Mouse (Mus musculus): ENCODE measurements around the gene Cep170.
A peak's percentile ranks its signal among the peaks of the same experiment; 100 is the strongest.
"Not testable (repeated sequence)": the region's sequence is repeated elsewhere in the genome, so short reads cannot be mapped to it uniquely, and the experiment has no call there.

Gene Cep170

GRCm38 (mm10) chr1:176814036-176814420, at the start of gene Cep170:
Cep170 (minus strand) TSS chr1:176814067.
- DNase-seq (ENCODE audit: extremely low read depth, low read depth, low spot score) = no peak

- peak; percentile 3 for DNase-seq (ENCODE audit: extremely low read depth, low read depth, low spot score)
Measured at GRCm38 (mm10) chr1:176861981-176862644, 48.2 kb upstream of the Cep170 start.

- DNase-seq (ENCODE audit: extremely low read depth, low read depth, low spot score) = no peak
Measured at GRCm38 (mm10) chr1:176852813-176853590, 39.1 kb upstream of the Cep170 start.

GRCm38 (mm10) chr1:176851401-176851800, 37.5 kb upstream of the Cep170 start:
- no peak for DNase-seq (ENCODE audit: extremely low read depth, low read depth, low spot score)

GRCm38 (mm10) chr1:176849377-176849776, 35.5 kb upstream of the Cep170 start:
- no peak for DNase-seq (ENCODE audit: extremely low read depth, low read depth, low spot score)

- DNase-seq (ENCODE audit: extremely low read depth, low read depth, low spot score) = no peak
Measured at GRCm38 (mm10) chr1:176848613-176849290, 34.9 kb upstream of the Cep170 start.

- DNase-seq (ENCODE audit: extremely low read depth, low read depth, low spot score) = no peak
Measured at GRCm38 (mm10) chr1:176847118-176847859, 33.4 kb upstream of the Cep170 start.

- no peak for DNase-seq (ENCODE audit: extremely low read depth, low read depth, low spot score)
Measured at GRCm38 (mm10) chr1:176845082-176845977, 31.5 kb upstream of the Cep170 start.

GRCm38 (mm10) chr1:176836562-176836961, 22.7 kb upstream of the Cep170 start:
- not testable (repeated sequence) for DNase-seq (ENCODE audit: extremely low read depth, low read depth, low spot score)

GRCm38 (mm10) chr1:176835501-176836294, 21.8 kb upstream of the Cep170 start:
- no peak for DNase-seq (ENCODE audit: extremely low read depth, low read depth, low spot score)

GRCm38 (mm10) chr1:176834880-176835279, 21.0 kb upstream of the Cep170 start:
- DNase-seq (ENCODE audit: extremely low read depth, low read depth, low spot score) = no peak

- DNase-seq (ENCODE audit: extremely low read depth, low read depth, low spot score) = no peak
Measured at GRCm38 (mm10) chr1:176833948-176834347, 20.1 kb upstream of the Cep170 start.

GRCm38 (mm10) chr1:176833257-176833656, 19.4 kb upstream of the Cep170 start:
- no peak for DNase-seq (ENCODE audit: extremely low read depth, low read depth, low spot score)

- DNase-seq (ENCODE audit: extremely low read depth, low read depth, low spot score) = no peak
Measured at GRCm38 (mm10) chr1:176832607-176833006, 18.7 kb upstream of the Cep170 start.

- DNase-seq (ENCODE audit: extremely low read depth, low read depth, low spot score) = no peak
Measured at GRCm38 (mm10) chr1:176832071-176832470, 18.2 kb upstream of the Cep170 start.

- DNase-seq (ENCODE audit: extremely low read depth, low read depth, low spot score) = no peak
Measured at GRCm38 (mm10) chr1:176828666-176829065, 14.8 kb upstream of the Cep170 start.

- DNase-seq (ENCODE audit: extremely low read depth, low read depth, low spot score) = no peak
Measured at GRCm38 (mm10) chr1:176827945-176828485, 14.1 kb upstream of the Cep170 start.

- DNase-seq (ENCODE audit: extremely low read depth, low read depth, low spot score) = no peak
Measured at GRCm38 (mm10) chr1:176827365-176827764, 13.5 kb upstream of the Cep170 start.

GRCm38 (mm10) chr1:176826931-176827330, 13.1 kb upstream of the Cep170 start:
- no peak for DNase-seq (ENCODE audit: extremely low read depth, low read depth, low spot score)
